Mouse (Mus musculus): ENCODE measurements around the gene Mphosph10. TPM values are rescaled to one million over a fixed set of nuclear protein-coding genes. Genes with fewer than 3 reads are reported as not detected.
A peak's percentile ranks its signal among the peaks of the same experiment; 100 is the strongest.

Mphosph10 gene
- 78.0 and 81.1 TPM in 2 replicates for total RNA-seq (2014; fragmentation: Nextera tagmentation)
- total RNA-seq (2017): 153 and 161 TPM in 2 replicates

GRCm38 (mm10) chr7:64392122-64392818 is at the start of gene Mphosph10, which contains the start of gene Mcee:
Gene Mphosph10, minus strand, starts transcription at chr7:64392268.
Gene Mcee, plus strand, starts transcription at chr7:64392607.
- ATAC-seq (replicated peaks; ENCODE audit: poor library complexity, severe bottlenecking): peak; percentile 90

- ATAC-seq (replicated peaks; ENCODE audit: poor library complexity, severe bottlenecking): no peak
Measured at GRCm38 (mm10) chr7:64440519-64440918, 48.5 kb upstream of the Mphosph10 start.

- no peak for ATAC-seq (replicated peaks; ENCODE audit: poor library complexity, severe bottlenecking)
Measured at GRCm38 (mm10) chr7:64439595-64440518, 47.8 kb upstream of the Mphosph10 start.

GRCm38 (mm10) chr7:64424861-64425260 is 32.8 kb upstream of the Mphosph10 start:
- ATAC-seq (replicated peaks; ENCODE audit: poor library complexity, severe bottlenecking): no peak

GRCm38 (mm10) chr7:64403989-64404388 is 11.9 kb upstream of the Mphosph10 start:
- ATAC-seq (replicated peaks; ENCODE audit: poor library complexity, severe bottlenecking): peak; percentile 79

GRCm38 (mm10) chr7:64402452-64402851 is 10.4 kb upstream of the Mphosph10 start:
- ATAC-seq (replicated peaks; ENCODE audit: poor library complexity, severe bottlenecking): no peak

GRCm38 (mm10) chr7:64400725-64401124 is 8.7 kb upstream of the Mphosph10 start:
- ATAC-seq (replicated peaks; ENCODE audit: poor library complexity, severe bottlenecking): peak; percentile 86

GRCm38 (mm10) chr7:64392819-64393151 is 717 bp upstream of the Mphosph10 start:
- ATAC-seq (replicated peaks; ENCODE audit: poor library complexity, severe bottlenecking): no peak

GRCm38 (mm10) chr7:64391479-64391878 is 589 bp downstream of the Mphosph10 start:
- ATAC-seq (replicated peaks; ENCODE audit: poor library complexity, severe bottlenecking): 0 out of 2 replicates have a peak, but pooled peaks have one; percentile 9

GRCm38 (mm10) chr7:64373830-64374562 is 18.1 kb downstream of the Mphosph10 start, which contains the start of gene Fan1:
Gene Fan1, minus strand, starts transcription at chr7:64374095.
- peak; percentile 99 for ATAC-seq (replicated peaks; ENCODE audit: poor library complexity, severe bottlenecking)

GRCm38 (mm10) chr7:64373147-64373829 is 18.8 kb downstream of the Mphosph10 start:
- ATAC-seq (replicated peaks; ENCODE audit: poor library complexity, severe bottlenecking): no peak

- ATAC-seq (replicated peaks; ENCODE audit: poor library complexity, severe bottlenecking): no peak
Measured at GRCm38 (mm10) chr7:64371940-64372878, 19.9 kb downstream of the Mphosph10 start.

- no peak for ATAC-seq (replicated peaks; ENCODE audit: poor library complexity, severe bottlenecking)
Measured at GRCm38 (mm10) chr7:64369841-64370240, 22.2 kb downstream of the Mphosph10 start.

- no peak for ATAC-seq (replicated peaks; ENCODE audit: poor library complexity, severe bottlenecking)
Measured at GRCm38 (mm10) chr7:64365863-64366262, 26.2 kb downstream of the Mphosph10 start.

GRCm38 (mm10) chr7:64360586-64360945 is 31.5 kb downstream of the Mphosph10 start:
- ATAC-seq (replicated peaks; ENCODE audit: poor library complexity, severe bottlenecking): no peak

- ATAC-seq (replicated peaks; ENCODE audit: poor library complexity, severe bottlenecking): no peak
Measured at GRCm38 (mm10) chr7:64359943-64360585, 32.0 kb downstream of the Mphosph10 start.

GRCm38 (mm10) chr7:64358666-64359065 is 33.4 kb downstream of the Mphosph10 start:
- no peak for ATAC-seq (replicated peaks; ENCODE audit: poor library complexity, severe bottlenecking)

- no peak for ATAC-seq (replicated peaks; ENCODE audit: poor library complexity, severe bottlenecking)
Measured at GRCm38 (mm10) chr7:64357405-64357804, 34.7 kb downstream of the Mphosph10 start.

Data from granulocyte monocyte progenitor cell, adult 5-6 weeks (primary cell).